Mouse (Mus musculus): Measurements from ENCODE around the gene Szt2. TPM values are rescaled to one million over a fixed set of nuclear protein-coding genes. Genes with fewer than 3 reads are reported as not detected.
A peak's percentile ranks its signal among the peaks of the same experiment; 100 is the strongest.

Gene Szt2
- polyA plus RNA-seq, 1 experiment from 2014 or later = 3.1 TPM

- H3K27me3 ChIP-seq (ENCODE audit: control insufficient read depth, insufficient read depth, low read depth, low read length) = no peaks in the 10 kb centered on the region
- no peak overlapping the region for H3K27ac ChIP-seq (ENCODE audit: low read length)
- ATAC-seq (ENCODE audit: low read depth) = no peak
- H3K9ac ChIP-seq (ENCODE audit: low read depth, low read length) = no peak overlapping the region
- H3K9me3 ChIP-seq (replicated peaks; ENCODE audit: control insufficient read depth, low read length) = no peaks in the 10 kb centered on the region
- H3K4me3 ChIP-seq (ENCODE audit: low read depth, low read length) = no peak overlapping the region
- H3K36me3 ChIP-seq (ENCODE audit: control insufficient read depth, insufficient read depth) = peaks cover 25% of the 10 kb centered on the region
- H3K4me1 ChIP-seq (ENCODE audit: control insufficient read depth, low read depth, low read length) = peaks cover under 1% of the 10 kb centered on the region; the same call in 1 of the 2 replicates
- no peak overlapping the region for H3K4me2 ChIP-seq (ENCODE audit: low read depth, low read length)
- WGBS (ENCODE audit: insufficient replicate concordance) = 81% methylated on average over 14 of the region's 14 CpGs
Observed at GRCm38 (mm10) chr4:118365991-118366390, 43.1 kb downstream of the Szt2 start.

DNA sequence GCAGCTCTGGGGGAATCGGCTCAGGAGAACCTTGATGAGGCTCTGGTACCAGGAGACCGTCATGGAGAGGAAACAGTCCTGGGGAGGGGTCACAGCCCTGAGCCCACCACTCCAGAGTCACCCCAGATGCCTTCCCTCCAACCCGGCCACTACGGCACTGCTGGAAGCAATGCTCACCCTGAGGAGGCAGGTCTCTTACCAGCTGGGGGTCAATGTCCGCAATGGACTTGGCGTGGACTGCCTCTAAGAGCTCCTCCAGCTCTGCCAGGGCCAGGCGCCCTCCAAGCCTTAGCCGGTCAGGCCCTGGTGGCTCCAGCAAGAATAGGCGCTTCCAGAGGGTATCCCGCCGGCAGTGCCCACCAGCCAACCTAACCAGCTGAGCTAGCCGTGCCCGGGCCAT is 44.4 kb downstream of the Szt2 start:
- Histone ChIP-seq H3K9me3 (replicated peaks; ENCODE audit: control insufficient read depth, low read length) (no peaks in the 10 kb centered on the region), H3K27me3 (ENCODE audit: control insufficient read depth, insufficient read depth, low read depth, low read length) (no peaks in the 10 kb centered on the region), H3K36me3 (ENCODE audit: control insufficient read depth, insufficient read depth) (peaks cover 25% of the 10 kb centered on the region), H3K9ac (ENCODE audit: low read depth, low read length) (no peak overlapping the region), H3K4me2 (ENCODE audit: low read depth, low read length) (no peak overlapping the region), H3K4me3 (ENCODE audit: low read depth, low read length) (no peak overlapping the region), H3K27ac (ENCODE audit: low read length) (no peak overlapping the region), H3K4me1 (ENCODE audit: control insufficient read depth, low read depth, low read length) (peaks cover 10% of the 10 kb centered on the region)
- no peak for ATAC-seq (ENCODE audit: low read depth)
- 86% methylated on average over 13 of the region's 13 CpGs for WGBS (ENCODE audit: insufficient replicate concordance)

DNA sequence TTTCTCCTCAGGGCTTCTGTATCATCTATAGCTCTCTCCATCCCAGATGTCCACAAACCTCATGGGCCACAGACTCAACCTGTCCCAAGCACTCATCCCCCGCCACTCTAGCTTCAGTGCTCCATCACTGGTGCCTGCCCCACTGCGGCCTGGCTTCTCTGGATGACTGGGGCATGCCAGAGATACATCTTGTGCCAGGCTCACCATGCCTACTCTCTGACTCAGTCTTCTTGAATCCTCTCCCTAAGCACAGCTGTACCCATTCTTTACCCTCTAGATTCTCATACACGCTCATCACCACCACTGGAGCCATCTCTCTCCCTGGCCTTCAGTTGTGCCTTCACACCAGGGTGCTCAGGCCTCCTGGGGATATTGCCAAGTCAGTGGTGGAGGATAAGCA is 45.1 kb downstream of the Szt2 start:
- H3K27ac ChIP-seq (ENCODE audit: low read length) = no peak overlapping the region

DNA sequence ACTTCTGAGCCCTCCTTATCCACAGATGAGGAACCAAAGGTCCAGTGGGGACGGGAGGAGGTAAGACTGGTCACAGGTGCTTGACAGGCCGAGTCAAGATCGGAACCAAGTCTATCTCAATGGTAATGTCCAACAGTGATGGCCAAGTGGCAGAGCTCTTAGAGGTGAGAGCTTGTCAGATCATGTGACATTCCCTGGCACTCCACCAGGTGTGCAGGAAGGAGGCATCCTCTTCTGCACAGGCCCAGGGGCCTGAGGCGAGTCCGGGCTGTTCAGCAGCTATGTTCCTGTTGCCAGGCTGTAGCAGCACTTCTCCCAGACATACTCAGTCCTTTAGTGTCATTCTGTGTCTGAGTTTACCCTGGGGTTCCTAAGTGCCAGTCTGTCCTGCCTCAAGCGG is 46.2 kb downstream of the Szt2 start:
- H3K4me2 ChIP-seq (ENCODE audit: low read depth, low read length) = no peak overlapping the region
- no peaks in the 10 kb centered on the region for H3K9me3 ChIP-seq (replicated peaks; ENCODE audit: control insufficient read depth, low read length)
- H3K9ac ChIP-seq (ENCODE audit: low read depth, low read length) = no peak overlapping the region
- WGBS (ENCODE audit: insufficient replicate concordance) = 80% methylated on average over 6 of the region's 6 CpGs
- peaks cover 25% of the 10 kb centered on the region for H3K36me3 ChIP-seq (ENCODE audit: control insufficient read depth, insufficient read depth)
- H3K27ac ChIP-seq (ENCODE audit: low read length) = no peak overlapping the region
- peaks cover 11% of the 10 kb centered on the region for H3K4me1 ChIP-seq (ENCODE audit: control insufficient read depth, low read depth, low read length)
- H3K27me3 ChIP-seq (ENCODE audit: control insufficient read depth, insufficient read depth, low read depth, low read length) = no peaks in the 10 kb centered on the region
- no peak overlapping the region for H3K4me3 ChIP-seq (ENCODE audit: low read depth, low read length)
- ATAC-seq (ENCODE audit: low read depth) = no peak

More for the DNA sequence above, 45.1 kb downstream of the Szt2 start:
- H3K4me2 ChIP-seq (ENCODE audit: low read depth, low read length) = no peak overlapping the region
- no peak overlapping the region for H3K4me3 ChIP-seq (ENCODE audit: low read depth, low read length)
- ATAC-seq (ENCODE audit: low read depth) = no peak
- H3K9ac ChIP-seq (ENCODE audit: low read depth, low read length) = no peak overlapping the region
- H3K27me3 ChIP-seq (ENCODE audit: control insufficient read depth, insufficient read depth, low read depth, low read length) = no peaks in the 10 kb centered on the region
- 93% methylated on average over 3 of the region's 3 CpGs for WGBS (ENCODE audit: insufficient replicate concordance)
- no peaks in the 10 kb centered on the region for H3K9me3 ChIP-seq (replicated peaks; ENCODE audit: control insufficient read depth, low read length)
- H3K36me3 ChIP-seq (ENCODE audit: control insufficient read depth, insufficient read depth) = peaks cover 25% of the 10 kb centered on the region
- peaks cover 11% of the 10 kb centered on the region for H3K4me1 ChIP-seq (ENCODE audit: control insufficient read depth, low read depth, low read length)

DNA sequence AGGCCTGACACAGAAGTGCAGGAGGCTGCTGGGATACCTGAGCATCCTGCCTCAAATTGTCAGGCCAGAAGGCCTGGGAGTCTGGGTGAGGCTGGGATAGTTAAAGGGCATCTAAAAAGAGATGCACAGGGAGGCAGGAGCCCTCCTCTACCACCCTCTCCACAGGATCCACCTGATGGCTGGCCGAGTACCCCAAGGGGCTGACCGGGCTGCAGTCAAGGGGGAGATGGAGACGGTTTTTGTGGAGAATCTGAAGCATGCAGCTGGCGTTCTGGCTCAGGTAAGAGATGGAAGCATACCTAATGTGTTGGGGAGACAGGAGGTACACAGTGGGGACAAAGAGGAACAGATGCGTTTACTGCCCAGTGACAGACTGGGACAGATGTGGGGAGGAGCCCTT is 47.6 kb downstream of the Szt2 start:
- peaks cover 11% of the 10 kb centered on the region for H3K4me1 ChIP-seq (ENCODE audit: control insufficient read depth, low read depth, low read length)
- no peak overlapping the region for H3K27ac ChIP-seq (ENCODE audit: low read length)
- H3K36me3 ChIP-seq (ENCODE audit: control insufficient read depth, insufficient read depth) = peaks cover 25% of the 10 kb centered on the region
- no peaks in the 10 kb centered on the region for H3K9me3 ChIP-seq (replicated peaks; ENCODE audit: control insufficient read depth, low read length)
- 80% methylated on average over 5 of the region's 5 CpGs for WGBS (ENCODE audit: insufficient replicate concordance)
- no peak overlapping the region for H3K4me2 ChIP-seq (ENCODE audit: low read depth, low read length)
- ATAC-seq (ENCODE audit: low read depth) = no peak
- no peak overlapping the region for H3K4me3 ChIP-seq (ENCODE audit: low read depth, low read length)
- no peak overlapping the region for H3K9ac ChIP-seq (ENCODE audit: low read depth, low read length)
- no peaks in the 10 kb centered on the region for H3K27me3 ChIP-seq (ENCODE audit: control insufficient read depth, insufficient read depth, low read depth, low read length)

GRCm38 (mm10) chr4:118359896-118360720 is 49.0 kb downstream of the Szt2 start:
- peak overlapping the region; percentile 72 for H3K4me3 ChIP-seq (ENCODE audit: low read depth, low read length)
- peak overlapping the region; percentile 93 for H3K4me2 ChIP-seq (ENCODE audit: low read depth, low read length)
- peaks cover 18% of the 10 kb centered on the region for H3K36me3 ChIP-seq (ENCODE audit: control insufficient read depth, insufficient read depth)
- peak; percentile 75 for ATAC-seq (ENCODE audit: low read depth)
- H3K9ac ChIP-seq (ENCODE audit: low read depth, low read length) = peak overlapping the region; percentile 75
- no peaks in the 10 kb centered on the region for H3K9me3 ChIP-seq (replicated peaks; ENCODE audit: control insufficient read depth, low read length)
- H3K27me3 ChIP-seq (ENCODE audit: control insufficient read depth, insufficient read depth, low read depth, low read length) = no peaks in the 10 kb centered on the region
- peak overlapping the region; percentile 70 for H3K27ac ChIP-seq (ENCODE audit: low read length)
- WGBS (ENCODE audit: insufficient replicate concordance) = under 1% methylated on average over 54 of the region's 54 CpGs
- peaks cover 11% of the 10 kb centered on the region for H3K4me1 ChIP-seq (ENCODE audit: control insufficient read depth, low read depth, low read length)

GRCm38 (mm10) chr4:118359211-118359895 is 49.7 kb downstream of the Szt2 start:
- H3K9me3 ChIP-seq (replicated peaks; ENCODE audit: control insufficient read depth, low read length) = no peaks in the 10 kb centered on the region
- H3K27me3 ChIP-seq (ENCODE audit: control insufficient read depth, insufficient read depth, low read depth, low read length) = no peaks in the 10 kb centered on the region
- WGBS (ENCODE audit: insufficient replicate concordance) = 13% methylated on average over 21 of the region's 21 CpGs
- H3K4me3 ChIP-seq (ENCODE audit: low read depth, low read length) = peak overlapping the region; percentile 72
- H3K27ac ChIP-seq (ENCODE audit: low read length) = peak overlapping the region; percentile 70; the same call in 1 of the 2 replicates
- peaks cover 11% of the 10 kb centered on the region; the same call in 1 of the 2 replicates for H3K36me3 ChIP-seq (ENCODE audit: control insufficient read depth, insufficient read depth)
- peak overlapping the region; percentile 75 for H3K9ac ChIP-seq (ENCODE audit: low read depth, low read length)
- H3K4me1 ChIP-seq (ENCODE audit: control insufficient read depth, low read depth, low read length) = peaks cover 11% of the 10 kb centered on the region
- no peak; the same call in 1 of the 2 replicates for ATAC-seq (ENCODE audit: low read depth)
- H3K4me2 ChIP-seq (ENCODE audit: low read depth, low read length) = peak overlapping the region; percentile 93

GRCm38 (mm10) chr4:118358159-118358895 is 50.7 kb downstream of the Szt2 start:
- Histone ChIP-seq H3K4me1 (ENCODE audit: control insufficient read depth, low read depth, low read length) (peaks cover 11% of the 10 kb centered on the region), H3K27ac (ENCODE audit: low read length) (no peak overlapping the region), H3K36me3 (ENCODE audit: control insufficient read depth, insufficient read depth) (peaks cover 7% of the 10 kb centered on the region; the same call in 1 of the 2 replicates), H3K9me3 (replicated peaks; ENCODE audit: control insufficient read depth, low read length) (no peaks in the 10 kb centered on the region), H3K4me2 (ENCODE audit: low read depth, low read length) (no peak overlapping the region), H3K4me3 (ENCODE audit: low read depth, low read length) (no peak overlapping the region), H3K27me3 (ENCODE audit: control insufficient read depth, insufficient read depth, low read depth, low read length) (no peaks in the 10 kb centered on the region), H3K9ac (ENCODE audit: low read depth, low read length) (no peak overlapping the region)
- ATAC-seq (ENCODE audit: low read depth) = no peak
- 66% methylated on average over 17 of the region's 17 CpGs for WGBS (ENCODE audit: insufficient replicate concordance)
